Mouse (Mus musculus): ENCODE measurements at regions not wholly inside any gene's neighbourhood (a gene's known extent, or its start where the extent isn't known, plus 50 kb on each side); places are given as distances from the start of the nearest gene placed in this dataset.
"Not testable (repeated sequence)": the region's sequence is repeated elsewhere in the genome, so short reads cannot be mapped to it uniquely, and the experiment has no call there.

DNA sequence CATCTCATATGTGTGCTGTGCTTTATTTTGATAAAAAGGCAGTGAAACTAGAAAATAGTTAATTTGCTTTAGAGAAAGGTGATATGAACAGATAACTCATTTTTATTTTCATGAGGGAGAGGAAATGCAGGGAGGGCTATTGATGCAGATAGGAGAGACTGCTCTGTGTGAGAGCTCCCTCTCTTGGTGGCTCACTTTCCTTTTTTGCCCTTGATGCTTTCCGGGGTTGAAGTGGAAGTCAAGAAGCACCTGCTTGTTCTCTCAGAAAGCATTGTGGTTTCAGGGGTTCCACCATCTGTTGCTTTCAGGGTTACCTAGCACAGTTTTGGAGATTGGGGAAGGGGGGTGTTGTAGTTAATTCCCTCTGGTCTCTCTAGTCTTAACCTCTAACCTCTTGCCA lies 414.5 kb upstream of the Stxbp6 start:
- no peaks in the 10 kb centered on the region for H3K36me3 ChIP-seq (ENCODE audit: control insufficient read depth, insufficient read depth, low read length)
- no peaks in the 10 kb centered on the region for H3K4me1 ChIP-seq (ENCODE audit: control insufficient read depth, insufficient read depth, low read length)
- no peak overlapping the region for H3K27ac ChIP-seq (ENCODE audit: low read length)
- no peak overlapping the region for H3K4me3 ChIP-seq (ENCODE audit: low read depth, low read length)
- no peaks in the 10 kb centered on the region for H3K27me3 ChIP-seq (ENCODE audit: control insufficient read depth, insufficient read depth, low read depth, low read length)
- no peaks in the 10 kb centered on the region for H3K9me3 ChIP-seq (replicated peaks; ENCODE audit: control insufficient read depth, low read length, poor library complexity, severe bottlenecking)
- ATAC-seq: no peak
- no peak overlapping the region for H3K4me2 ChIP-seq (ENCODE audit: low read length)
- 71% methylated on average over 1 of the region's 1 CpGs for WGBS
- H3K9ac ChIP-seq (ENCODE audit: low read depth, low read length): no peak overlapping the region

DNA sequence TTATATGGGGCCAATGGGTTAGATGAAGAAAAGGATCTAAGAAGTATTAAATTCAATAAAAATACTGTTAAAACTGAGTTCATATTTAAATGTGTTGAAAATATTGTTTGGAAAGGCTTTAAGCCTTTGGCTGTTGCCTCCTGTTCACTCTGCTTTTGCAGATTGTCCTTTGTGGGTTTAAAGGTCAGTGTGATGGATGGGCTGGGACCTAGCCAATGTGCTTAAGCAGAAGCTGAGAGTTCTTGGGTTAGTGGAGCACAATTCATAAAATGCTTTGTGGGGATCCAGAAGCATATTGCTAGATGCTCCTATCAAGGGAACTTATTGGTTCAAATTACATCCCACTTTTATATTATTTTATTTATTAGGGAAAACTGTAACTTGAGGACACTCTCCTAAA lies 402.4 kb upstream of the Stxbp6 start:
- Histone ChIP-seq H3K4me3 (ENCODE audit: low read depth, low read length) (no peak overlapping the region), H3K27me3 (ENCODE audit: control insufficient read depth, insufficient read depth, low read depth, low read length) (no peaks in the 10 kb centered on the region), H3K9ac (ENCODE audit: low read depth, low read length) (no peak overlapping the region), H3K27ac (ENCODE audit: low read length) (no peak overlapping the region), H3K4me2 (ENCODE audit: low read length) (no peak overlapping the region), H3K36me3 (ENCODE audit: control insufficient read depth, insufficient read depth, low read length) (no peaks in the 10 kb centered on the region), H3K9me3 (replicated peaks; ENCODE audit: control insufficient read depth, low read length, poor library complexity, severe bottlenecking) (no peaks in the 10 kb centered on the region), H3K4me1 (ENCODE audit: control insufficient read depth, insufficient read depth, low read length) (no peaks in the 10 kb centered on the region)
- ATAC-seq: no peak

DNA sequence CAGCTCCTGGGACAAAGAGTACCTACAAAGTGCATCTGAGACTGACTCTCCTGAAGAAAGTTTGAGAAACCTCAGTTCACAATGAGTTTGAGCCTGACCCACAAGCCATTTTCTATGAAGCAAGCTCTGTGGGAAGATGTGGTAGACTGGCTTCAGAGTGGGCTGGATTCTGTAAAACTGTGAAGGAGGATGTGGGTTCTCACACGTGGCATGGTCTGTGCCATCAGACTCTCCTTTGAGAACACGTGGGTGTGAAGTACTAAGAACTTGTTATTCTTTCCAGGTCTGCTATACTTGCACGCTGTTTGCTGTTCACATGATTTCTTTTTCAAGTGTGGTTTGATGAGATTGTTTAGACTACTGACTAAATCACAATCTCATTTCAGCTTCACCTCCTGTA lies 393.6 kb upstream of the Stxbp6 start:
- no peak for ATAC-seq
- Histone ChIP-seq H3K9me3 (replicated peaks; ENCODE audit: control insufficient read depth, low read length, poor library complexity, severe bottlenecking) (no peaks in the 10 kb centered on the region), H3K36me3 (ENCODE audit: control insufficient read depth, insufficient read depth, low read length) (no peaks in the 10 kb centered on the region), H3K4me3 (ENCODE audit: low read depth, low read length) (no peak overlapping the region), H3K4me2 (ENCODE audit: low read length) (peak overlapping the region; percentile 26; the same call in 1 of the 2 replicates), H3K27ac (ENCODE audit: low read length) (peak overlapping the region; percentile 70), H3K27me3 (ENCODE audit: control insufficient read depth, insufficient read depth, low read depth, low read length) (no peaks in the 10 kb centered on the region), H3K4me1 (ENCODE audit: control insufficient read depth, insufficient read depth, low read length) (peaks cover 20% of the 10 kb centered on the region), H3K9ac (ENCODE audit: low read depth, low read length) (no peak overlapping the region)
- 78% methylated on average over 3 of the region's 3 CpGs for WGBS

DNA sequence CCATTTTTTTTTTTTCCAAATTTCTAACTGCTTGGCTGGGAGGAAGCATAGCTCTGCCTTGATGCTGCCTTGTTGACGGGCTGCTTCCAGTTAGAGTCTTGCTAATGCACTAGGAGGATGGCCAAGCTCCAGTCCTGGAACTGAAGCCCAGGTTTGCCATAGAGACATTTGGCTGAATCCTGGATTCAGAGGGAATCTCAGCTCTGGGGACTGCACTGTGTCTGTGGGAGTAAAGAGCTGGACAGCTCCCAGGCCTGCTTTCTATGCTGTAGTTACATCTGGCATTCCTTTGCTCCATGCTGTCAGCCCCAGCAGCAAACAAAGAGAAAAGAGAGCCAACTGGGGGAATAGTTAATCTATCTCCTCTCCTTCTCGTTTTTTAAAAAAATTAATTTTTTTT lies 392.5 kb upstream of the Stxbp6 start:
- peak; percentile 71 for ATAC-seq
- WGBS: 20% methylated on average over 2 of the region's 2 CpGs
- Histone ChIP-seq H3K4me1 (ENCODE audit: control insufficient read depth, insufficient read depth, low read length) (peaks cover 20% of the 10 kb centered on the region), H3K36me3 (ENCODE audit: control insufficient read depth, insufficient read depth, low read length) (no peaks in the 10 kb centered on the region), H3K27me3 (ENCODE audit: control insufficient read depth, insufficient read depth, low read depth, low read length) (no peaks in the 10 kb centered on the region), H3K27ac (ENCODE audit: low read length) (peak overlapping the region; percentile 83), H3K9ac (ENCODE audit: low read depth, low read length) (peak overlapping the region; percentile 43; the same call in 1 of the 2 replicates), H3K4me2 (ENCODE audit: low read length) (peak overlapping the region; percentile 37), H3K9me3 (replicated peaks; ENCODE audit: control insufficient read depth, low read length, poor library complexity, severe bottlenecking) (no peaks in the 10 kb centered on the region), H3K4me3 (ENCODE audit: low read depth, low read length) (no peak overlapping the region)

DNA sequence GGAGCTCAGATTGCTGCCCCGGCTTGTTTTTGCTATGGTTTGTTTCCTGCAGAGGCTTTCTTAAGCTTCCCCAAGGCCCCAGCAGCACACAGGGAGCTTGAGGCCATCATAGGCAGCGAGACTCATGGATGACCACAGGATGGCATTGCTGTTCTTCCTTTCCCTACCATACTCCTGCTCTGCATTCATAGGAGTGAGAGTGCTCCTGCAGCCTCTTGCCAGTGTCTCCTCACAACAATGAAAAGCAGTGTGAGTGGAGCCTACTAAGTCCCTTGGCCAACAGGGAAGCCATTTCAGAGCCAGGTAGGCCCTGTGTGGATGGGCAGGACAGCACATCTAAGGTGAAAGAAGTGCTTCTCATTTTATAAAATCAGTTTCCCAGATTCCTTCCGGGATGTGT lies 391.6 kb upstream of the Stxbp6 start:
- Histone ChIP-seq H3K36me3 (ENCODE audit: control insufficient read depth, insufficient read depth, low read length) (no peaks in the 10 kb centered on the region), H3K27me3 (ENCODE audit: control insufficient read depth, insufficient read depth, low read depth, low read length) (no peaks in the 10 kb centered on the region), H3K4me1 (ENCODE audit: control insufficient read depth, insufficient read depth, low read length) (peaks cover 20% of the 10 kb centered on the region), H3K9ac (ENCODE audit: low read depth, low read length) (peak overlapping the region; percentile 40), H3K9me3 (replicated peaks; ENCODE audit: control insufficient read depth, low read length, poor library complexity, severe bottlenecking) (no peaks in the 10 kb centered on the region), H3K4me2 (ENCODE audit: low read length) (peak overlapping the region; percentile 37), H3K27ac (ENCODE audit: low read length) (peak overlapping the region; percentile 83), H3K4me3 (ENCODE audit: low read depth, low read length) (peak overlapping the region; percentile 8; the same call in 1 of the 2 replicates)
- peak; percentile 97 for ATAC-seq
- WGBS: 39% methylated on average over 3 of the region's 3 CpGs

DNA sequence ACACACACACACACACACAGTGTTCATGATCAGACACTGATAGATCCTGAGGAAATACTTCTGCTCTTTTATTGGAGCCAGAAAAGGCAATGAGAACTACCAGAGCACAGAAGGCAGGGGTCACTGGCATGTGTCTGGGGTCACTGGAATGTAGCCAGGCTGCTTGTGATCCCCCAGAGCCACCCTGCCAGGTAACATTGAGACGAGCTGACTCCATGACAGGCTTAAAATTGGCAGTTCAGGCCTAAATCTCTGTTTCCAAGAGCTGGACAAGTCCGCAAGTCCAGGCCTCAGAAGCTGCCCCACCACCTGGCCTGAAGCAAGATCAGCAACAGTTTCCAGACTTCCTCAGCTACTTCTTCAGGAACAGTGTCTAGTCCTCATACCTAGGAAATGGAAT lies 390.4 kb upstream of the Stxbp6 start:
- ATAC-seq: no peak
- Histone ChIP-seq H3K36me3 (ENCODE audit: control insufficient read depth, insufficient read depth, low read length) (no peaks in the 10 kb centered on the region), H3K4me3 (ENCODE audit: low read depth, low read length) (no peak overlapping the region), H3K27ac (ENCODE audit: low read length) (no peak overlapping the region), H3K27me3 (ENCODE audit: control insufficient read depth, insufficient read depth, low read depth, low read length) (no peaks in the 10 kb centered on the region), H3K9ac (ENCODE audit: low read depth, low read length) (no peak overlapping the region), H3K4me2 (ENCODE audit: low read length) (no peak overlapping the region), H3K4me1 (ENCODE audit: control insufficient read depth, insufficient read depth, low read length) (peaks cover 20% of the 10 kb centered on the region), H3K9me3 (replicated peaks; ENCODE audit: control insufficient read depth, low read length, poor library complexity, severe bottlenecking) (no peaks in the 10 kb centered on the region)
- WGBS: 76% methylated on average over 2 of the region's 2 CpGs

DNA sequence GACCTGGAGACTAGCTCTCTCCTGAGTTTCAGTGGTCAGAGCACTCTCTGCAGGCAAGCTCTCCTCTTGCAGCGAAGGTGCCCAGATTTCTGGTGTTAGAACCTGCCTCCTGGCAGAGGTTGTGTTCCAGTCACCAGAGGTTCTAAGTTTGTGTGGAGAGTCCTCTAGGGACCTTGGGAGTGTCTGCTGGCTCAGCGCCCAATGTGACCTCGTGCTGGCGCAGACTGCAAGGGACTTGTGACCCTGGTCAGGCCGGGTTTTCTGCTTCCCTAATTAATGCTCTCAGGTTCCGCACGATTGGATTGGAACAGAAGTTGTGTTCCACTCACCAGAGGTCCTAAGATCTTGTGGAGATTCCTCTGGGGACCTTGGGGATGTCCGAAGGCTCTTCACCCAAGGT lies 384.2 kb upstream of the Stxbp6 start:
- H3K27me3 ChIP-seq (ENCODE audit: control insufficient read depth, insufficient read depth, low read depth, low read length); H3K9ac ChIP-seq (ENCODE audit: low read depth, low read length); H3K4me3 ChIP-seq (ENCODE audit: low read depth, low read length); H3K4me1 ChIP-seq (ENCODE audit: control insufficient read depth, insufficient read depth, low read length); H3K36me3 ChIP-seq (ENCODE audit: control insufficient read depth, insufficient read depth, low read length); H3K4me2 ChIP-seq (ENCODE audit: low read length); ATAC-seq; H3K9me3 ChIP-seq (replicated peaks; ENCODE audit: control insufficient read depth, low read length, poor library complexity, severe bottlenecking); H3K27ac ChIP-seq (ENCODE audit: low read length): not testable (repeated sequence)
- 79% methylated on average over 8 of the region's 8 CpGs for WGBS

DNA sequence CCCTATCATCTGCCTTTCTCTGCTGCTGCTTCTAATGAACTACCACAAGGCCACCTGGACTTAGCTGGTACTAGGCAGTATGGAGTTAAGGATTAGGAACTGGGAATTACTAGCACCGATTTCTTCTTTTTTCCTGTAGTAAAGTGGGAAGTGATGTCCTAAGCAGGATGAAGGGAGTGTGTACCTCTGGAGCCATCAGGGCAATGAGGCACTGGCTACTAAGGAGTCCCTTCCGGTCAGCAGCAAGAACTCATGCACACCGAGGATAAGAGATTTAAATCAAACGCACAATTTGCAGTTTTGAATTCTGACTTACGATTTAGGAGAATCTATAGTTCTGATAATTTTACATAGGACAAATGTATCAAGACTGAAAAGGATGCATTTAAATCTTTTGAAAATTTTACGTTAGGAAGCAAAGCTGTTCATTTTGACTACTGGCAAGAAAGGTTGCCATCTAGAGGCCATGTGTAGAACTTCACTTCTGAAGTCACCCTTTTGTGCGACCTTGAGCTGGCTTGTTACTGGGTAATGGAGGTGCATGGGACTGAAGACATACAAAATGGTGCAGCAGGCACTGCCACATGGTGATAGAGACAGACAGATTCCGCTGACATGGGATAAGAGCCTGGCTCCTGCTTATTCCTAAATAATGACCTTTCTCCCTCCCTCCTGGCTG lies 369.1 kb upstream of the Stxbp6 start:
- Histone ChIP-seq H3K9ac (ENCODE audit: low read depth, low read length) (no peak overlapping the region), H3K27ac (ENCODE audit: low read length) (no peak overlapping the region), H3K36me3 (ENCODE audit: control insufficient read depth, insufficient read depth, low read length) (no peaks in the 10 kb centered on the region), H3K4me3 (ENCODE audit: low read depth, low read length) (no peak overlapping the region), H3K9me3 (replicated peaks; ENCODE audit: control insufficient read depth, low read length, poor library complexity, severe bottlenecking) (no peaks in the 10 kb centered on the region), H3K4me1 (ENCODE audit: control insufficient read depth, insufficient read depth, low read length) (no peaks in the 10 kb centered on the region), H3K27me3 (ENCODE audit: control insufficient read depth, insufficient read depth, low read depth, low read length) (no peaks in the 10 kb centered on the region), H3K4me2 (ENCODE audit: low read length) (no peak overlapping the region)
- peak; percentile 82 for ATAC-seq
- 57% methylated on average over 8 of the region's 8 CpGs for WGBS

DNA sequence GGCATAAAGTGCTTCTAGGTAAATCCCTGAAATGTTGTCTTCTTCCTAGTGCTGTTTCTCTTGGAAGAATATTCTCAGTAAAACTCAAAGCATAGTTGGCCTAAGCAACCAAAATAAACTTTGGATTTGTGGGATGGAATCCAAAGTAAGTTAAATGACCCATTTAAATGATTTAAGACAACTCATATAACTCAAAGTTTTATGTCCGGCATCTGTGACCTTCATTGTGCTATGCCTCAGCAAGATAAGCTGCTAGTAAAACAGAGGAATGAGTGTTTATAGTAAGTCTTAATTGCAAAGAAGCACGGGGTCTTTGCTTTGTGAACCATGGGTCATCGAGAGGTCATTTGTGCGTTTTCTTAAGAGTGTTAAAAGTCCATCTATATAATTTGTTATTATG lies 368.0 kb upstream of the Stxbp6 start:
- Histone ChIP-seq H3K4me2 (ENCODE audit: low read length) (no peak overlapping the region), H3K4me1 (ENCODE audit: control insufficient read depth, insufficient read depth, low read length) (no peaks in the 10 kb centered on the region), H3K9me3 (replicated peaks; ENCODE audit: control insufficient read depth, low read length, poor library complexity, severe bottlenecking) (no peaks in the 10 kb centered on the region), H3K4me3 (ENCODE audit: low read depth, low read length) (no peak overlapping the region), H3K9ac (ENCODE audit: low read depth, low read length) (no peak overlapping the region), H3K27me3 (ENCODE audit: control insufficient read depth, insufficient read depth, low read depth, low read length) (no peaks in the 10 kb centered on the region), H3K36me3 (ENCODE audit: control insufficient read depth, insufficient read depth, low read length) (no peaks in the 10 kb centered on the region), H3K27ac (ENCODE audit: low read length) (no peak overlapping the region)
- ATAC-seq: no peak
- WGBS: 63% methylated on average over 4 of the region's 4 CpGs
